Mouse (Mus musculus): ENCODE measurements around the gene Spaca4.

Gene Spaca4

GRCm38 (mm10) chr7:45725713-45726112 is at the start of gene Spaca4:
TSS of gene Spaca4 (minus strand) at chr7:45725813.
- no peak for DNase-seq

GRCm38 (mm10) chr7:45775237-45775636 is 49.6 kb upstream of the Spaca4 start:
- no peak for DNase-seq

- no peak for DNase-seq
Measured at GRCm38 (mm10) chr7:45771101-45771500, 45.5 kb upstream of the Spaca4 start.

- DNase-seq = peak; percentile 42
Measured at GRCm38 (mm10) chr7:45770427-45771082, 44.9 kb upstream of the Spaca4 start.

- DNase-seq = no peak
Measured at GRCm38 (mm10) chr7:45767500-45767899, 41.9 kb upstream of the Spaca4 start.

- no peak for DNase-seq
Measured at GRCm38 (mm10) chr7:45766764-45767163, 41.2 kb upstream of the Spaca4 start.

- no peak for DNase-seq
Measured at GRCm38 (mm10) chr7:45765995-45766394, 40.4 kb upstream of the Spaca4 start.

GRCm38 (mm10) chr7:45760151-45760550 is 34.5 kb upstream of the Spaca4 start:
- no peak for DNase-seq

GRCm38 (mm10) chr7:45759400-45759799 is 33.8 kb upstream of the Spaca4 start:
- DNase-seq = peak; percentile 78

GRCm38 (mm10) chr7:45755703-45756102 is 30.1 kb upstream of the Spaca4 start:
- no peak for DNase-seq

GRCm38 (mm10) chr7:45750162-45750561 is 24.5 kb upstream of the Spaca4 start:
- DNase-seq = peak; percentile 30

- no peak for DNase-seq
Measured at GRCm38 (mm10) chr7:45749401-45749800, 23.8 kb upstream of the Spaca4 start.

- DNase-seq = peak; percentile 15
Measured at GRCm38 (mm10) chr7:45748110-45748509, 22.5 kb upstream of the Spaca4 start.

- DNase-seq = no peak
Measured at GRCm38 (mm10) chr7:45747450-45747849, 21.8 kb upstream of the Spaca4 start.

- no peak for DNase-seq
Measured at GRCm38 (mm10) chr7:45746518-45746917, 20.9 kb upstream of the Spaca4 start.

GRCm38 (mm10) chr7:45744387-45744786 is 18.8 kb upstream of the Spaca4 start:
- DNase-seq = peak; percentile 67

GRCm38 (mm10) chr7:45742338-45742737 is 16.7 kb upstream of the Spaca4 start:
- no peak for DNase-seq

GRCm38 (mm10) chr7:45741777-45742176 is 16.2 kb upstream of the Spaca4 start:
- no peak for DNase-seq

GRCm38 (mm10) chr7:45741308-45741707 is 15.7 kb upstream of the Spaca4 start:
- no peak for DNase-seq

GRCm38 (mm10) chr7:45739820-45740219 is 14.2 kb upstream of the Spaca4 start:
- no peak for DNase-seq

- DNase-seq = peak; percentile 86
Measured at GRCm38 (mm10) chr7:45739162-45739763, 13.7 kb upstream of the Spaca4 start.

- no peak for DNase-seq
Measured at GRCm38 (mm10) chr7:45733477-45733876, 7.9 kb upstream of the Spaca4 start.

GRCm38 (mm10) chr7:45730727-45731431 is 5.3 kb upstream of the Spaca4 start:
- peak; percentile 45 for DNase-seq

GRCm38 (mm10) chr7:45727625-45728024 is 2.0 kb upstream of the Spaca4 start:
- no peak for DNase-seq

All from kidney, adult 18-20 months (tissue).